Mouse (Mus musculus): ENCODE measurements around the gene Pygo2. TPM values are rescaled to one million over a fixed set of nuclear protein-coding genes. Genes with fewer than 3 reads are reported as not detected.

Pygo2 gene
- total and polyA plus RNA-seq, 2 experiments from 2014 or later: 40.4 to 91.3 TPM

GRCm38 (mm10) chr3:89391663-89392511 lies 38.1 kb upstream of the Pygo2 start:
- under 1% methylated on average over 47 of the region's 56 CpGs for WGBS
- Histone ChIP-seq H3K27ac (ENCODE audit: low read depth, low read length) (0 out of 2 replicates have a peak overlapping the region, but pooled peaks have one; percentile 38), H3K4me3 (ENCODE audit: low read depth, low read length) (peak overlapping the region; percentile 54), H3K36me3 (ENCODE audit: insufficient read depth, low read length) (no peaks in the 10 kb centered on the region), H3K9ac (replicated peaks; ENCODE audit: low read length, poor library complexity, severe bottlenecking) (peak overlapping the region; percentile 61), H3K27me3 (ENCODE audit: insufficient read depth, low read length) (peaks cover 14% of the 10 kb centered on the region; the same call in 1 of the 2 replicates), H3K4me1 (ENCODE audit: insufficient read depth, low read length) (peaks cover 19% of the 10 kb centered on the region), H3K4me2 (ENCODE audit: low read depth, low read length, poor library complexity, severe bottlenecking) (peak overlapping the region; percentile 100), H3K9me3 (ENCODE audit: low read length) (no peaks in the 10 kb centered on the region)
- ATAC-seq (ENCODE audit: low FRiP score): no peak
- peak; percentile 27 for DNase-seq (ENCODE audit: low spot score)
- TF ChIP-seq CTCF (IDR thresholded peaks at IDR 0.05): peak; percentile 25

GRCm38 (mm10) chr3:89392871-89393311 lies 37.1 kb upstream of the Pygo2 start:
- no peak for TF ChIP-seq CTCF (IDR thresholded peaks at IDR 0.05)
- peak overlapping the region; percentile 54 for H3K4me3 ChIP-seq (ENCODE audit: low read depth, low read length)
- peak overlapping the region; percentile 61; the same call in 1 of the 2 replicates for H3K9ac ChIP-seq (replicated peaks; ENCODE audit: low read length, poor library complexity, severe bottlenecking)
- H3K36me3 ChIP-seq (ENCODE audit: insufficient read depth, low read length): no peaks in the 10 kb centered on the region
- H3K4me1 ChIP-seq (ENCODE audit: insufficient read depth, low read length): peaks cover 19% of the 10 kb centered on the region
- under 1% methylated on average over 18 of the region's 24 CpGs for WGBS
- ATAC-seq (ENCODE audit: low FRiP score) (no peak), DNase-seq (ENCODE audit: low spot score) (no peak)
- H3K27me3 ChIP-seq (ENCODE audit: insufficient read depth, low read length): peaks cover 14% of the 10 kb centered on the region; the same call in 1 of the 2 replicates
- no peak overlapping the region for H3K27ac ChIP-seq (ENCODE audit: low read depth, low read length)
- peak overlapping the region; percentile 100 for H3K4me2 ChIP-seq (ENCODE audit: low read depth, low read length, poor library complexity, severe bottlenecking)
- H3K9me3 ChIP-seq (ENCODE audit: low read length): no peaks in the 10 kb centered on the region

- peaks cover 19% of the 10 kb centered on the region for H3K4me1 ChIP-seq (ENCODE audit: insufficient read depth, low read length)
- peak overlapping the region; percentile 54 for H3K4me3 ChIP-seq (ENCODE audit: low read depth, low read length)
- H3K4me2 ChIP-seq (ENCODE audit: low read depth, low read length, poor library complexity, severe bottlenecking): peak overlapping the region; percentile 100
- H3K9me3 ChIP-seq (ENCODE audit: low read length): no peaks in the 10 kb centered on the region
- peak overlapping the region; percentile 29; the same call in 1 of the 2 replicates for H3K9ac ChIP-seq (replicated peaks; ENCODE audit: low read length, poor library complexity, severe bottlenecking)
- peak; percentile 92 for ATAC-seq (ENCODE audit: low FRiP score)
- WGBS: 0% methylated on average over 15 of the region's 15 CpGs
- H3K27ac ChIP-seq (ENCODE audit: low read depth, low read length): peak overlapping the region; percentile 38
- peak; percentile 96 for DNase-seq (ENCODE audit: low spot score)
- no peaks in the 10 kb centered on the region for H3K36me3 ChIP-seq (ENCODE audit: insufficient read depth, low read length)
- no peak for TF ChIP-seq CTCF (IDR thresholded peaks at IDR 0.05)
- peaks cover 14% of the 10 kb centered on the region; the same call in 1 of the 2 replicates for H3K27me3 ChIP-seq (ENCODE audit: insufficient read depth, low read length)
These were observed 36.4 kb upstream of the Pygo2 start for GRCm38 (mm10) chr3:89393605-89394004.

- peak within 1 kb of the TSS; percentile 100 for H3K4me2 ChIP-seq (ENCODE audit: low read depth, low read length, poor library complexity, severe bottlenecking)
- DNase-seq (ENCODE audit: low spot score) (peak; percentile 59), ATAC-seq (ENCODE audit: low FRiP score) (peak; percentile 53)
- TF ChIP-seq CTCF (IDR thresholded peaks at IDR 0.05): peak; percentile 36
- peaks cover 19% of the 10 kb centered on the region for H3K4me1 ChIP-seq (ENCODE audit: insufficient read depth, low read length)
- H3K4me3 ChIP-seq (ENCODE audit: low read depth, low read length): peak within 1 kb of the TSS; percentile 54
- WGBS: 1% methylated on average over 39 of the region's 42 CpGs
- H3K9me3 ChIP-seq (ENCODE audit: low read length): no peaks in the 10 kb centered on the region
- peak within 1 kb of the TSS; percentile 29; the same call in 1 of the 2 replicates for H3K9ac ChIP-seq (replicated peaks; ENCODE audit: low read length, poor library complexity, severe bottlenecking)
- H3K27me3 ChIP-seq (ENCODE audit: insufficient read depth, low read length): peaks cover 14% of the 10 kb centered on the region; the same call in 1 of the 2 replicates
- peak within 1 kb of the TSS; percentile 38 for H3K27ac ChIP-seq (ENCODE audit: low read depth, low read length)
- H3K36me3 ChIP-seq (ENCODE audit: insufficient read depth, low read length): no peaks in the 10 kb centered on the region
These were observed 35.8 kb upstream of the Pygo2 start, which contains the start of gene Zbtb7b for GRCm38 (mm10) chr3:89394006-89394893. TSS of gene Zbtb7b (minus strand) at chr3:89394776.

GRCm38 (mm10) chr3:89394894-89395256 lies 35.1 kb upstream of the Pygo2 start:
- H3K27ac ChIP-seq (ENCODE audit: low read depth, low read length): no peak overlapping the region
- peak overlapping the region; percentile 54 for H3K4me3 ChIP-seq (ENCODE audit: low read depth, low read length)
- peaks cover 14% of the 10 kb centered on the region; the same call in 1 of the 2 replicates for H3K27me3 ChIP-seq (ENCODE audit: insufficient read depth, low read length)
- H3K9me3 ChIP-seq (ENCODE audit: low read length): no peaks in the 10 kb centered on the region
- H3K4me2 ChIP-seq (ENCODE audit: low read depth, low read length, poor library complexity, severe bottlenecking): peak overlapping the region; percentile 100
- 2% methylated on average over 12 of the region's 12 CpGs for WGBS
- H3K4me1 ChIP-seq (ENCODE audit: insufficient read depth, low read length): peaks cover 19% of the 10 kb centered on the region
- no peak overlapping the region for H3K9ac ChIP-seq (replicated peaks; ENCODE audit: low read length, poor library complexity, severe bottlenecking)
- ATAC-seq (ENCODE audit: low FRiP score) (no peak), DNase-seq (ENCODE audit: low spot score) (peak; percentile 88)
- no peak for TF ChIP-seq CTCF (IDR thresholded peaks at IDR 0.05)
- no peaks in the 10 kb centered on the region for H3K36me3 ChIP-seq (ENCODE audit: insufficient read depth, low read length)
